Mouse (Mus musculus): Measurements from ENCODE around the gene Wdr81. TPM values are rescaled to one million over a fixed set of nuclear protein-coding genes. Genes with fewer than 3 reads are reported as not detected.

The Wdr81 gene
- polyA plus RNA-seq, 1 experiment from 2014 or later: 3.6 TPM

- Histone ChIP-seq H3K4me1 (ENCODE audit: control insufficient read depth, insufficient read depth, low read length) (peaks cover 9% of the 10 kb centered on the region; the same call in 1 of the 2 replicates), H3K36me3 (ENCODE audit: control insufficient read depth, insufficient read depth, low read length) (no peaks in the 10 kb centered on the region), H3K27me3 (ENCODE audit: control insufficient read depth, insufficient read depth, low read length) (no peaks in the 10 kb centered on the region), H3K27ac (ENCODE audit: low read depth, low read length) (no peak overlapping the region), H3K9ac (ENCODE audit: low read depth, low read length) (peak overlapping the region; percentile 1; the same call in 1 of the 2 replicates), H3K4me2 (peak overlapping the region; percentile 42; the same call in 1 of the 2 replicates), H3K4me3 (ENCODE audit: low read depth, low read length) (no peak overlapping the region), H3K9me3 (replicated peaks; ENCODE audit: control insufficient read depth, low read length) (no peaks in the 10 kb centered on the region)
- WGBS (ENCODE audit: insufficient replicate concordance): 67% methylated on average over 5 of the region's 5 CpGs
- no peak for ATAC-seq (replicated peaks; ENCODE audit: insufficient number of reproducible peaks, low FRiP score, low TSS enrichment)
Observed at GRCm38 (mm10) chr11:75420810-75421374, 33.6 kb downstream of the Wdr81 start.

DNA sequence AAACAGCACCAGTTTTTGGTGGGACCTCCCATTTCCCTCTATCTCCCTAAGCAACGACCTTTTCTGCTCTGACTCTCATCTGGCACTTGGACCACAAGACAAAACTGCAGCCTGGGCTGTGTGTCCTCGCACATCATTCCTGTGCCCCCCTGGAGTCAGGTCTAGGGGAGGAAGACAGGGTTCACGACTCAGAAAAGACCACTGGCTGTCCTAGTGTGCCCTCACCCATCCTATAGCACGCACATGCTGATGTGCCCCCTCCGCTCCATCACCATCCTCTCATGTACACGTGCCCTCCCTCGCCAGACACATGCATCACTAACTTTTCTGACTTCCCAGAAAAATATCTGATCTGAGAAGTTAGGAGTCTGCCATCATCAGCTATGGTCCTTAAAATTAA lies 34.5 kb downstream of the Wdr81 start:
- peaks cover 10% of the 10 kb centered on the region; the same call in 1 of the 2 replicates for H3K4me1 ChIP-seq (ENCODE audit: control insufficient read depth, insufficient read depth, low read length)
- no peak overlapping the region for H3K9ac ChIP-seq (ENCODE audit: low read depth, low read length)
- no peak for ATAC-seq (replicated peaks; ENCODE audit: insufficient number of reproducible peaks, low FRiP score, low TSS enrichment)
- H3K4me2 ChIP-seq: no peak overlapping the region
- H3K4me3 ChIP-seq (ENCODE audit: low read depth, low read length): no peak overlapping the region
- H3K9me3 ChIP-seq (replicated peaks; ENCODE audit: control insufficient read depth, low read length): no peaks in the 10 kb centered on the region
- H3K27me3 ChIP-seq (ENCODE audit: control insufficient read depth, insufficient read depth, low read length): no peaks in the 10 kb centered on the region
- 78% methylated on average over 7 of the region's 7 CpGs for WGBS (ENCODE audit: insufficient replicate concordance)
- no peak overlapping the region for H3K27ac ChIP-seq (ENCODE audit: low read depth, low read length)
- H3K36me3 ChIP-seq (ENCODE audit: control insufficient read depth, insufficient read depth, low read length): no peaks in the 10 kb centered on the region

GRCm38 (mm10) chr11:75415994-75416393 lies 38.5 kb downstream of the Wdr81 start:
- WGBS (ENCODE audit: insufficient replicate concordance): 77% methylated on average over 13 of the region's 13 CpGs
- H3K4me1 ChIP-seq (ENCODE audit: control insufficient read depth, insufficient read depth, low read length): 0 out of 2 replicates have a peak, but pooled peaks cover 3% of the 10 kb centered on the region

GRCm38 (mm10) chr11:75415096-75415495 lies 39.4 kb downstream of the Wdr81 start:
- H3K4me2 ChIP-seq: no peak overlapping the region
- no peak overlapping the region for H3K4me3 ChIP-seq (ENCODE audit: low read depth, low read length)
- no peak overlapping the region for H3K9ac ChIP-seq (ENCODE audit: low read depth, low read length)
- H3K36me3 ChIP-seq (ENCODE audit: control insufficient read depth, insufficient read depth, low read length): no peaks in the 10 kb centered on the region
- H3K27me3 ChIP-seq (ENCODE audit: control insufficient read depth, insufficient read depth, low read length): no peaks in the 10 kb centered on the region
- no peaks in the 10 kb centered on the region for H3K9me3 ChIP-seq (replicated peaks; ENCODE audit: control insufficient read depth, low read length)
- H3K4me1 ChIP-seq (ENCODE audit: control insufficient read depth, insufficient read depth, low read length): 0 out of 2 replicates have a peak, but pooled peaks cover 3% of the 10 kb centered on the region
- WGBS (ENCODE audit: insufficient replicate concordance): 54% methylated on average over 7 of the region's 7 CpGs
- no peak for ATAC-seq (replicated peaks; ENCODE audit: insufficient number of reproducible peaks, low FRiP score, low TSS enrichment)
- H3K27ac ChIP-seq (ENCODE audit: low read depth, low read length): no peak overlapping the region

More at GRCm38 (mm10) chr11:75415994-75416393, 38.5 kb downstream of the Wdr81 start:
- Histone ChIP-seq H3K4me3 (ENCODE audit: low read depth, low read length) (no peak overlapping the region), H3K9me3 (replicated peaks; ENCODE audit: control insufficient read depth, low read length) (no peaks in the 10 kb centered on the region), H3K27ac (ENCODE audit: low read depth, low read length) (no peak overlapping the region), H3K27me3 (ENCODE audit: control insufficient read depth, insufficient read depth, low read length) (no peaks in the 10 kb centered on the region), H3K4me2 (no peak overlapping the region), H3K36me3 (ENCODE audit: control insufficient read depth, insufficient read depth, low read length) (no peaks in the 10 kb centered on the region), H3K9ac (ENCODE audit: low read depth, low read length) (no peak overlapping the region)
- no peak for ATAC-seq (replicated peaks; ENCODE audit: insufficient number of reproducible peaks, low FRiP score, low TSS enrichment)

- Histone ChIP-seq H3K27me3 (ENCODE audit: control insufficient read depth, insufficient read depth, low read length) (no peaks in the 10 kb centered on the region), H3K36me3 (ENCODE audit: control insufficient read depth, insufficient read depth, low read length) (no peaks in the 10 kb centered on the region), H3K4me3 (ENCODE audit: low read depth, low read length) (no peak overlapping the region), H3K4me1 (ENCODE audit: control insufficient read depth, insufficient read depth, low read length) (no peaks in the 10 kb centered on the region), H3K4me2 (no peak overlapping the region), H3K27ac (ENCODE audit: low read depth, low read length) (no peak overlapping the region), H3K9ac (ENCODE audit: low read depth, low read length) (no peak overlapping the region), H3K9me3 (replicated peaks; ENCODE audit: control insufficient read depth, low read length) (no peaks in the 10 kb centered on the region)
- no peak for ATAC-seq (replicated peaks; ENCODE audit: insufficient number of reproducible peaks, low FRiP score, low TSS enrichment)
- 80% methylated on average over 7 of the region's 7 CpGs for WGBS (ENCODE audit: insufficient replicate concordance)
Observed at GRCm38 (mm10) chr11:75410591-75410990, 43.9 kb downstream of the Wdr81 start.

- H3K27me3 ChIP-seq (ENCODE audit: control insufficient read depth, insufficient read depth, low read length): no peaks in the 10 kb centered on the region
- no peaks in the 10 kb centered on the region for H3K36me3 ChIP-seq (ENCODE audit: control insufficient read depth, insufficient read depth, low read length)
- WGBS (ENCODE audit: insufficient replicate concordance): 80% methylated on average over 17 of the region's 17 CpGs
- no peaks in the 10 kb centered on the region for H3K4me1 ChIP-seq (ENCODE audit: control insufficient read depth, insufficient read depth, low read length)
- H3K9me3 ChIP-seq (replicated peaks; ENCODE audit: control insufficient read depth, low read length): no peaks in the 10 kb centered on the region
- no peak overlapping the region for H3K9ac ChIP-seq (ENCODE audit: low read depth, low read length)
- no peak for ATAC-seq (replicated peaks; ENCODE audit: insufficient number of reproducible peaks, low FRiP score, low TSS enrichment)
- no peak overlapping the region for H3K27ac ChIP-seq (ENCODE audit: low read depth, low read length)
- H3K4me3 ChIP-seq (ENCODE audit: low read depth, low read length): no peak overlapping the region
- H3K4me2 ChIP-seq: no peak overlapping the region
Observed at GRCm38 (mm10) chr11:75409679-75410575, 44.6 kb downstream of the Wdr81 start.

DNA sequence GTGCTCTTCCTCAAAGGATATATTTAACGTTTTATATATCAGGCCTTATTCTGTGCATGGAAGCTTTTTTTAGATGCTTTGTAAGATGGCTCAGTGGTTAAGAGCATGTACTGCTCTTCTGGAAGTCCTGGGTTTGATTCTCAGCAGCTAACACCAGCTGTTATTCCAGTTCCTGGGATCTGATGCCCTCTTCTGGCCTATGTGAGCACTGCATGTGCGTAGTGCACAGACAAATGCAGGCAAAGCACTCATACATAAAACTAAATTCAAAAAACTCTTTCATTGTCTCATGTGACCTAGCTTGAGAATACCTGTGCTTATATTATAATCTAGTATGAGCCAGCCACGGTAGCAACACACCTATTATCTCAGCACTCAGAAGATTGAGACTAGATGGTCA lies 47.7 kb downstream of the Wdr81 start:
- Histone ChIP-seq H3K36me3 (ENCODE audit: control insufficient read depth, insufficient read depth, low read length) (no peaks in the 10 kb centered on the region), H3K4me3 (ENCODE audit: low read depth, low read length) (no peak overlapping the region), H3K27me3 (ENCODE audit: control insufficient read depth, insufficient read depth, low read length) (no peaks in the 10 kb centered on the region), H3K9ac (ENCODE audit: low read depth, low read length) (no peak overlapping the region), H3K4me2 (no peak overlapping the region), H3K9me3 (replicated peaks; ENCODE audit: control insufficient read depth, low read length) (no peaks in the 10 kb centered on the region), H3K4me1 (ENCODE audit: control insufficient read depth, insufficient read depth, low read length) (peaks cover 12% of the 10 kb centered on the region), H3K27ac (ENCODE audit: low read depth, low read length) (no peak overlapping the region)
- no peak for ATAC-seq (replicated peaks; ENCODE audit: insufficient number of reproducible peaks, low FRiP score, low TSS enrichment)
- 30% methylated on average over 3 of the region's 3 CpGs for WGBS (ENCODE audit: insufficient replicate concordance)

DNA sequence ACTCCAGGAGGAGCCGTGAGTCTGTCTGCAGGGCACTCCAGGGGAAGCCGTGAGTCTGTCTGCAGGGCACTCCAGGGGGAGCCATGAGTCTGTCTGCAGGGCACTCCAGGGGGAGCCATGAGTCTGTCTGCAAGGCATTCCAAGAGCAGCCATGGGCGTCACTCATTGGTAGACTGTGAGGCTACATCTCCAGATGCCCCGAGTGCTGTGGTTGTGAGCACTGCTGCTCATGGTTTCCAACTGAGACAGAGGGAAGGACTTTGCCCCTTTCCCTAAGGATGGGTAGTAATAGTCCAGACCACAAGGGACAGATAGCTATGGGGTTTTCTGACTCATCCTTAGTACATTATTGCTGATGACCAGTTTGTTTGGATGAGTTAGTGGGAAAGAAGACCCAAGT lies 48.4 kb downstream of the Wdr81 start:
- no peak overlapping the region for H3K4me3 ChIP-seq (ENCODE audit: low read depth, low read length)
- no peak overlapping the region for H3K27ac ChIP-seq (ENCODE audit: low read depth, low read length)
- H3K4me2 ChIP-seq: no peak overlapping the region
- no peak for ATAC-seq (replicated peaks; ENCODE audit: insufficient number of reproducible peaks, low FRiP score, low TSS enrichment)
- H3K9me3 ChIP-seq (replicated peaks; ENCODE audit: control insufficient read depth, low read length): no peaks in the 10 kb centered on the region
- H3K36me3 ChIP-seq (ENCODE audit: control insufficient read depth, insufficient read depth, low read length): no peaks in the 10 kb centered on the region
- peaks cover 12% of the 10 kb centered on the region for H3K4me1 ChIP-seq (ENCODE audit: control insufficient read depth, insufficient read depth, low read length)
- WGBS (ENCODE audit: insufficient replicate concordance): 62% methylated on average over 4 of the region's 4 CpGs
- H3K9ac ChIP-seq (ENCODE audit: low read depth, low read length): no peak overlapping the region
- no peaks in the 10 kb centered on the region for H3K27me3 ChIP-seq (ENCODE audit: control insufficient read depth, insufficient read depth, low read length)
